9 mouse cellular contexts compared by ENCODE assay signal in genomic region chr2:127667843-127668506, GRCm38 (mm10). TPM values are rescaled to one million over a fixed set of nuclear protein-coding genes. Genes with fewer than 3 reads are reported as not detected.
DNase-seq lines count a peak whose midpoint lies in the region; ATAC-seq and TF ChIP-seq lines count a peak whose summit lies in the region.
"Had no signal": no experiment of that assay in that cellular context is flagged by ENCODE, and none has a peak within 500 bp of the region (broad histone marks: within the 10 kb centered on the region; RNA-seq: fewer than 3 reads in every experiment).

No protein-coding gene starts in this region.

- H3K36me3 ChIP-seq in lung, postnatal 0 days (ENCODE audit: insufficient read depth, low read length), result no peaks in the 10 kb centered on the region
- no peaks in the 10 kb centered on the region for H3K36me3 ChIP-seq in forebrain, embryonic 10.5 days (replicated peaks)
- H3K36me3 ChIP-seq: heart, embryonic 15.5 days had no signal

- peak; percentile 77 for TF ChIP-seq CTCF in lung, postnatal 0 days (IDR thresholded peaks at IDR 0.05)
- peak; percentile 22; the same call in 1 of the 2 replicates for TF ChIP-seq CTCF in bone marrow macrophage, adult 2 months (IDR thresholded peaks at IDR 0.05; ENCODE audit: low read depth, low read length)

- TF ChIP-seq POLR2A in bone marrow macrophage, adult 2 months (IDR thresholded peaks at IDR 0.05; ENCODE audit: borderline replicate concordance, low read depth, low read length), result no peak

- DNase-seq in frontal cortex, postnatal 25 days (ENCODE audit: low spot score in 2 of 2), result no peak
- DNase-seq in lung, postnatal 0 days (ENCODE audit: low spot score), result peak; percentile 62
- no peak for DNase-seq in lung, postnatal 4 days
- DNase-seq in lung, postnatal 25 days (ENCODE audit: low spot score), result peak; percentile 25
- no peak for DNase-seq in urinary bladder, adult 18-20 months (ENCODE audit: low spot score in 2 of 2)
- DNase-seq in forebrain, embryonic 10.5 days (ENCODE audit: extremely low spot score, low spot score), result no peak

- no peak for TF ChIP-seq EP300 in lung, postnatal 0 days (IDR thresholded peaks at IDR 0.05)

- no peak overlapping the region for H3K27ac ChIP-seq in lung, postnatal 0 days (ENCODE audit: low read length)
- H3K27ac ChIP-seq in bone marrow macrophage, adult 2 months (ENCODE audit: insufficient read depth, low read depth, low read length), result no peak overlapping the region
- H3K27ac ChIP-seq in forebrain, embryonic 10.5 days, result no peak overlapping the region
- H3K27ac ChIP-seq: heart, embryonic 15.5 days had no signal

- H3K4me1 ChIP-seq in lung, postnatal 0 days (ENCODE audit: insufficient read depth, low read depth, low read length), result no peaks in the 10 kb centered on the region
- H3K4me1 ChIP-seq in bone marrow macrophage, adult 2 months (ENCODE audit: control insufficient read depth, insufficient read depth, low read length), result no peaks in the 10 kb centered on the region
- no peaks in the 10 kb centered on the region for H3K4me1 ChIP-seq in forebrain, embryonic 10.5 days
- H3K4me1 ChIP-seq: heart, embryonic 15.5 days had no signal

- no peak overlapping the region for H3K4me2 ChIP-seq in lung, postnatal 0 days (replicated peaks; ENCODE audit: low read depth, low read length)
- H3K4me2 ChIP-seq: heart, embryonic 15.5 days had no signal

- H3K9ac ChIP-seq in lung, postnatal 0 days (replicated peaks; ENCODE audit: low read depth), result no peak overlapping the region
- H3K9ac ChIP-seq: heart, embryonic 15.5 days had no signal

- 13% methylated on average over 2 of the region's 2 CpGs for WGBS in lung, postnatal 0 days
- 29% methylated on average over 2 of the region's 2 CpGs for WGBS in forebrain, embryonic 10.5 days

- no peak overlapping the region for H3K4me3 ChIP-seq in lung, postnatal 0 days (ENCODE audit: low read depth, low read length)
- H3K4me3 ChIP-seq in bone marrow macrophage, adult 2 months (ENCODE audit: insufficient read depth, low read length), result no peak overlapping the region
- no peak overlapping the region for H3K4me3 ChIP-seq in forebrain, embryonic 10.5 days
- H3K4me3 ChIP-seq: heart, embryonic 15.5 days had no signal

- no peaks in the 10 kb centered on the region for H3K27me3 ChIP-seq in lung, postnatal 0 days (replicated peaks; ENCODE audit: insufficient read depth, low read length)
- no peaks in the 10 kb centered on the region for H3K27me3 ChIP-seq in forebrain, embryonic 10.5 days (ENCODE audit: poor library complexity, severe bottlenecking)

- no peaks in the 10 kb centered on the region for H3K9me3 ChIP-seq in lung, postnatal 0 days (ENCODE audit: low read length)
- H3K9me3 ChIP-seq in forebrain, embryonic 10.5 days, result no peaks in the 10 kb centered on the region
- H3K9me3 ChIP-seq: heart, embryonic 15.5 days had no signal

- peak; percentile 55; the same call in 1 of the 2 replicates for ATAC-seq in frontal cortex, adult (ENCODE audit: low TSS enrichment)
- no peak for ATAC-seq in lung, postnatal 0 days

RNA-seq across cellular contexts. Expression of gene Mal, which starts 11.5 kb away (rescaled TPM):
- 49.5 and 49.8 TPM in 2 replicates for polyA plus RNA-seq in lung, postnatal 0 days (2015; fragmentation: Nextera tagmentation; extraction: Ambion mirVana)
- not detected in 2 replicates for polyA plus RNA-seq in bone marrow macrophage, adult 2 months (2012; ENCODE audit: insufficient read depth, insufficient read length, missing spikeins)
- 0.21 and 0.29 TPM in 2 replicates for polyA plus RNA-seq in forebrain, embryonic 10.5 days (2016; fragmentation: Nextera tagmentation; extraction: Ambion mirVana)

Comparison
In these comparisons a context has a peak if more than half of its experiments do, and no peak if none do; other contexts are left out.
1. DNase-seq: peak in lung, postnatal 0 days (single experiment) and lung, postnatal 25 days (single experiment); none in frontal cortex, postnatal 25 days (0 of 2), lung, postnatal 4 days (0 of 2), urinary bladder, adult 18-20 months (0 of 2) and forebrain, embryonic 10.5 days (single experiment).
2. RNA of gene Mal, which starts 11.5 kb away (polyA plus RNA-seq): 49.5 to 49.8 TPM in lung, postnatal 0 days; 0.21 to 0.29 TPM in forebrain, embryonic 10.5 days and not detected in bone marrow macrophage, adult 2 months; every median in the first group is over 10 times any median in the second.